Mouse (Mus musculus): ENCODE results near the gene Olfr1065. TPM values are rescaled to one million over a fixed set of nuclear protein-coding genes. Genes with fewer than 3 reads are reported as not detected.

The Olfr1065 gene
- not detected for polyA plus RNA-seq (2017; shearing (Covaris generic))

GRCm38 (mm10) chr2:86450491-86450890 lies at the start of gene Olfr1065:
Olfr1065 (minus strand) TSS chr2:86450591.

GRCm38 (mm10) chr2:86487286-86487685 lies 36.9 kb upstream of the Olfr1065 start, which contains the start of gene Olfr228:
Olfr228 (minus strand) TSS chr2:86487386.

GRCm38 (mm10) chr2:86456169-86456568 lies 5.8 kb upstream of the Olfr1065 start, which contains the start of gene Olfr1066:
Olfr1066 (minus strand) TSS chr2:86456269.

GRCm38 (mm10) chr2:86426649-86427048 lies 23.7 kb downstream of the Olfr1065 start, which contains the start of gene Olfr1062:
Olfr1062 (minus strand) TSS chr2:86426749.

GRCm38 (mm10) chr2:86413950-86414349 lies 36.4 kb downstream of the Olfr1065 start, which contains the start of gene Olfr1061:
Olfr1061 (minus strand) TSS chr2:86414050.

Other genes starting within 250 kb of the Olfr1065 start
- gene Olfr1045, start 247.6 kb downstream of the Olfr1065 start, polyA plus RNA-seq (2017; shearing (Covaris generic)): not detected
- not detected for gene Olfr1046, start 231.3 kb downstream of the Olfr1065 start, polyA plus RNA-seq (2017; shearing (Covaris generic))
- gene Olfr1047, start 219.2 kb downstream of the Olfr1065 start, polyA plus RNA-seq (2017; shearing (Covaris generic)): not detected
- gene Olfr1048, start 210.3 kb downstream of the Olfr1065 start, polyA plus RNA-seq (2017; shearing (Covaris generic)): not detected
- gene Olfr1049, start 192.3 kb downstream of the Olfr1065 start, polyA plus RNA-seq (2017; shearing (Covaris generic)): not detected
- not detected for gene Olfr1051, start 171.5 kb downstream of the Olfr1065 start, polyA plus RNA-seq (2017; shearing (Covaris generic))
- gene Olfr1052, start 158.1 kb downstream of the Olfr1065 start, polyA plus RNA-seq (2017; shearing (Covaris generic)): not detected
- not detected for gene Olfr1053, start 135.3 kb downstream of the Olfr1065 start, polyA plus RNA-seq (2017; shearing (Covaris generic))
- gene Olfr1054, start 115.2 kb downstream of the Olfr1065 start, polyA plus RNA-seq (2017; shearing (Covaris generic)): not detected
- not detected for gene Olfr1055, start 100.3 kb downstream of the Olfr1065 start, polyA plus RNA-seq (2017; shearing (Covaris generic))
- not detected for gene Olfr1056, start 88.1 kb downstream of the Olfr1065 start, polyA plus RNA-seq (2017; shearing (Covaris generic))
- not detected for gene Olfr1057, start 72.2 kb downstream of the Olfr1065 start, polyA plus RNA-seq (2017; shearing (Covaris generic))
- gene Olfr1058, start 62.0 kb downstream of the Olfr1065 start, polyA plus RNA-seq (2017; shearing (Covaris generic)): not detected
- gene Olfr1061, start 36.5 kb downstream of the Olfr1065 start, polyA plus RNA-seq (2017; shearing (Covaris generic)): not detected
- gene Olfr1062, start 23.8 kb downstream of the Olfr1065 start, polyA plus RNA-seq (2017; shearing (Covaris generic)): not detected
- not detected for gene Olfr1066, start 5.7 kb upstream of the Olfr1065 start, polyA plus RNA-seq (2017; shearing (Covaris generic))
- gene Olfr228, start 36.8 kb upstream of the Olfr1065 start, polyA plus RNA-seq (2017; shearing (Covaris generic)): not detected
- gene Olfr1076, start 57.9 kb upstream of the Olfr1065 start, polyA plus RNA-seq (2017; shearing (Covaris generic)): not detected
- not detected for gene Olfr1079, start 91.9 kb upstream of the Olfr1065 start, polyA plus RNA-seq (2017; shearing (Covaris generic))
- not detected for gene Olfr1080, start 107.6 kb upstream of the Olfr1065 start, polyA plus RNA-seq (2017; shearing (Covaris generic))
- not detected for gene Olfr1082, start 148.4 kb upstream of the Olfr1065 start, polyA plus RNA-seq (2017; shearing (Covaris generic))
- gene Olfr1084, start 189.1 kb upstream of the Olfr1065 start, polyA plus RNA-seq (2017; shearing (Covaris generic)): not detected
- gene Olfr1085, start 211.4 kb upstream of the Olfr1065 start, polyA plus RNA-seq (2017; shearing (Covaris generic)): not detected
- gene Olfr1086, start 229.5 kb upstream of the Olfr1065 start, polyA plus RNA-seq (2017; shearing (Covaris generic)): not detected
- gene Olfr1087, start 247.8 kb upstream of the Olfr1065 start, polyA plus RNA-seq (2017; shearing (Covaris generic)): not detected

Data from CD4-positive, CD25-positive, alpha-beta regulatory T cell, adult 9 weeks (primary cell).